Mouse (Mus musculus) liver, adult 2 months (tissue): ENCODE measurements at regions not wholly inside any gene's neighbourhood (a gene's known extent, or its start where the extent isn't known, plus 50 kb on each side); places are given as distances from the start of the nearest gene placed in this dataset.

Source experiments
- DNase-seq: peaks from one replicate; pipeline ENCODE4 v3.0.0-alpha.2; 2011; ENCODE audit warnings: low read depth, low spot score; ENCODE audit errors: extremely low read depth
- H3K27ac ChIP-seq: fragments of 200-500 bp; replicated peaks from 2 replicates; pipeline ENCODE4 v1.5.1; 2012; ENCODE audit warnings: low read depth, mild to moderate bottlenecking, control low read depth, inconsistent platforms, low read length; ENCODE audit not compliant: insufficient read depth
- H3K27me3 ChIP-seq: fragments of 200-500 bp; 2 replicates; pipeline ENCODE4 v1.6.1; 2012; ENCODE audit warnings: mild to moderate bottlenecking, moderate library complexity, low read length, inconsistent platforms; ENCODE audit not compliant: control insufficient read depth, insufficient read depth
- H3K36me3 ChIP-seq: fragments of 200-500 bp; 2 replicates; pipeline ENCODE4 v1.6.1; 2012; ENCODE audit warnings: low read length, inconsistent platforms; ENCODE audit not compliant: control insufficient read depth, insufficient read depth
- H3K4me1 ChIP-seq: fragments of 200-500 bp; 2 replicates; pipeline ENCODE4 v1.6.1; 2011; ENCODE audit warnings: low read length; ENCODE audit not compliant: control insufficient read depth, insufficient read depth
- H3K4me3 ChIP-seq: fragments of 200-500 bp; 2 replicates; pipeline ENCODE4 v1.5.1; 2011; ENCODE audit warnings: low read depth, mild to moderate bottlenecking, control low read depth, low read length, moderate library complexity; ENCODE audit not compliant: insufficient read depth
- H3K79me2 ChIP-seq: fragments of 200-500 bp; 2 replicates; pipeline ENCODE4 v1.6.1; 2012; ENCODE audit warnings: inconsistent platforms, mild to moderate bottlenecking, low read length, moderate library complexity; ENCODE audit not compliant: control insufficient read depth, insufficient read depth
- H3K9ac ChIP-seq: fragments of 200-500 bp; 2 replicates; pipeline ENCODE4 v1.6.1; 2012; ENCODE audit warnings: low read depth, mild to moderate bottlenecking, control low read depth, inconsistent platforms, low read length
- CTCF ChIP-seq: fragments of 200-500 bp; IDR thresholded peaks from 2 replicates; pipeline ENCODE4 v1.5.1; 2011; ENCODE audit warnings: low read depth, low read length, control low read depth
- POLR2A ChIP-seq: fragments of 200-500 bp; IDR thresholded peaks from 2 replicates; pipeline ENCODE4 v1.6.1; 2011; ENCODE audit warnings: low read length, control low read depth; ENCODE audit not compliant: insufficient read depth; ENCODE audit errors: extremely low read depth
- WGBS: fragments of 180-500 bp; shearing (Covaris S2); methylation state at CpG from one replicate; pipeline ENCODE4 v1.1.7; 2018; 5-methylcytosine and 5-hydroxymethylcytosine counted together

GRCm38 (mm10) chr1:168010416-168010815, 321.4 kb downstream of the Lmx1a start:
- WGBS: 83% methylated on average over 5 of the region's 5 CpGs
- TF ChIP-seq CTCF (no peak), POLR2A (no peak)
- H3K4me3 ChIP-seq: no peak overlapping the region
- H3K4me1 ChIP-seq: no peaks in the 10 kb centered on the region; the same call in 1 of the 2 replicates
- H3K27me3 ChIP-seq: no peaks in the 10 kb centered on the region
- H3K79me2 ChIP-seq: no peaks in the 10 kb centered on the region
- no peak overlapping the region for H3K27ac ChIP-seq
- no peak for DNase-seq
- H3K9ac ChIP-seq: no peak overlapping the region
- no peaks in the 10 kb centered on the region for H3K36me3 ChIP-seq

GRCm38 (mm10) chr1:168012069-168012468, 323.0 kb downstream of the Lmx1a start:
- Histone ChIP-seq H3K4me1 (no peaks in the 10 kb centered on the region; the same call in 1 of the 2 replicates), H3K79me2 (no peaks in the 10 kb centered on the region), H3K36me3 (no peaks in the 10 kb centered on the region), H3K27me3 (no peaks in the 10 kb centered on the region), H3K27ac (no peak overlapping the region), H3K9ac (no peak overlapping the region), H3K4me3 (no peak overlapping the region)
- DNase-seq: peak; percentile 62
- TF ChIP-seq CTCF (no peak), POLR2A (no peak)
- WGBS: 14% methylated on average over 4 of the region's 4 CpGs

GRCm38 (mm10) chr1:168012611-168013010, 323.6 kb downstream of the Lmx1a start:
- Histone ChIP-seq H3K27me3 (no peaks in the 10 kb centered on the region), H3K36me3 (no peaks in the 10 kb centered on the region), H3K4me1 (no peaks in the 10 kb centered on the region; the same call in 1 of the 2 replicates), H3K4me3 (no peak overlapping the region), H3K27ac (no peak overlapping the region), H3K9ac (no peak overlapping the region), H3K79me2 (no peaks in the 10 kb centered on the region)
- 78% methylated on average over 5 of the region's 5 CpGs for WGBS
- TF ChIP-seq POLR2A: no peak
- no peak for TF ChIP-seq CTCF
- no peak for DNase-seq

GRCm38 (mm10) chr1:168016375-168016890, 327.4 kb downstream of the Lmx1a start:
- WGBS: 77% methylated on average over 5 of the region's 5 CpGs
- Histone ChIP-seq H3K4me1 (no peaks in the 10 kb centered on the region; the same call in 1 of the 2 replicates), H3K4me3 (no peak overlapping the region), H3K9ac (no peak overlapping the region), H3K79me2 (no peaks in the 10 kb centered on the region), H3K36me3 (no peaks in the 10 kb centered on the region), H3K27me3 (no peaks in the 10 kb centered on the region), H3K27ac (no peak overlapping the region)
- DNase-seq: no peak
- no peak for TF ChIP-seq CTCF
- no peak for TF ChIP-seq POLR2A

GRCm38 (mm10) chr1:168026481-168026880, 337.4 kb downstream of the Lmx1a start:
- no peak for DNase-seq
- no peaks in the 10 kb centered on the region for H3K79me2 ChIP-seq
- TF ChIP-seq CTCF (no peak), POLR2A (no peak)
- H3K36me3 ChIP-seq: no peaks in the 10 kb centered on the region
- H3K9ac ChIP-seq: no peak overlapping the region
- H3K4me1 ChIP-seq: peaks cover 4% of the 10 kb centered on the region; the same call in 1 of the 2 replicates
- H3K27ac ChIP-seq: no peak overlapping the region
- no peaks in the 10 kb centered on the region for H3K27me3 ChIP-seq
- 41% methylated on average over 3 of the region's 3 CpGs for WGBS
- no peak overlapping the region for H3K4me3 ChIP-seq

- H3K27ac ChIP-seq: no peak overlapping the region
- H3K27me3 ChIP-seq: no peaks in the 10 kb centered on the region
- 76% methylated on average over 10 of the region's 10 CpGs for WGBS
- no peak overlapping the region for H3K9ac ChIP-seq
- no peak for DNase-seq
- H3K79me2 ChIP-seq: no peaks in the 10 kb centered on the region
- H3K4me1 ChIP-seq: no peaks in the 10 kb centered on the region
- H3K4me3 ChIP-seq: no peak overlapping the region
- TF ChIP-seq CTCF: no peak
- TF ChIP-seq POLR2A: no peak
- H3K36me3 ChIP-seq: no peaks in the 10 kb centered on the region
Observed at GRCm38 (mm10) chr1:168044765-168045164, 355.7 kb downstream of the Lmx1a start.
